Mouse (Mus musculus) granulocyte monocyte progenitor cell, adult 5-6 weeks (primary cell): ENCODE results near the gene Kdelr1. TPM values are rescaled to one million over a fixed set of nuclear protein-coding genes. Genes with fewer than 3 reads are reported as not detected.

Source experiments
- ATAC-seq: replicated peaks from 2 replicates; pipeline ENCODE4 v1.8.0; 2016; ENCODE audit warnings: mild to moderate bottlenecking, moderate TSS enrichment, inconsistent platforms; ENCODE audit not compliant: poor library complexity, severe bottlenecking
- total RNA-seq, 2 experiments: library from RNA; stranded (forward) in 1 of 2; stranded (reverse) in 1 of 2; fragments of 200-712, 200-1000 nt in 1 of 2; fragments of >200 nt in 1 of 2; fragmentation: Nextera tagmentation in 1 of 2; gene quantifications; 2 replicates each; pipeline ENCODE4 v1.2.3; 2014 to 2017

Kdelr1 gene
- total RNA-seq (2014; fragmentation: Nextera tagmentation) (123 and 143 TPM in 2 replicates), total RNA-seq (2017) (65.2 and 72.5 TPM in 2 replicates)

DNA sequence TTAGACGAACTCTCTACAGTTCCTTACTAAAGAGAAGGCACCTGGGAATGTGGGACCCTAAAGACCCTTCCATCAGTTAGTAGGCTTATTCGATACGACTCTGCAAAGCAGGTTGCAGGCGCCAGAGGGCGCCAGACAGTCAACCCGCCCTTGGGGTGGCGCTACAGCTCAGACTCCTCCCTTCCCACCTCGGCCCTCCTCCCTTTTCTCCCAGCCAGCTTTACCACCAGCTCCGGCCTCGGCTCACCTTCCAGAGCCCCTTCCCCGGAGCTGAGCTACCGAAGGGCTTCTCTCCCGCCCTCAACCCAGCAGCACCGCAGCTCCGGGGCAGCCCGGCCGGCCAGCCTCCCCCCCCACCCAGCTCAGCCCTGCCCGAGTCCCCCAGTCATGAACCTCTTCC is at the start of gene Kdelr1:
Gene Kdelr1 (plus strand): TSS at position 149 of the 400 bp plus-strand sequence.
- peak; percentile 81 for ATAC-seq

DNA sequence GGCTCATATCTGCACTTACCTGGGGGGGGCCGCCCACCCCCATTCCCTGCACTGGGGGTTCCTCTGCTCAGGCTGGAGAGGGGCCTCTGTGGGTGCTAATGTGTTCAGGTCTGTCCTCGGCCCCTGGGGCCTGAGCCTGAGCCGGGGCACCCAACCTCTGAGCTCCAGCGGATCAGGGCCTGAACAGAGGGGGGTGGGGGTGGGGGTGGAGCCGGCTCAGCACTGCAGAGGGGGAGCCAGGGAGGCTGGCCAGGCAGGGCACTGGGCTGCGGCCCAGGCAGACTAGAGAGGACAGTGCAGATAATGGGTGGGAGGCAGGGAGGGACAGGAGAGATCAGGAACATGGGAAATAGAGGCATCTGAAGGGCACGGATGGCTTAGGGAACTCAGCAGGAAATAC is 48.0 kb upstream of the Kdelr1 start, which contains the start of gene Kcnj14:
Gene Kcnj14 (minus strand): TSS at position 185 of the 400 bp plus-strand sequence.
- no peak for ATAC-seq

DNA sequence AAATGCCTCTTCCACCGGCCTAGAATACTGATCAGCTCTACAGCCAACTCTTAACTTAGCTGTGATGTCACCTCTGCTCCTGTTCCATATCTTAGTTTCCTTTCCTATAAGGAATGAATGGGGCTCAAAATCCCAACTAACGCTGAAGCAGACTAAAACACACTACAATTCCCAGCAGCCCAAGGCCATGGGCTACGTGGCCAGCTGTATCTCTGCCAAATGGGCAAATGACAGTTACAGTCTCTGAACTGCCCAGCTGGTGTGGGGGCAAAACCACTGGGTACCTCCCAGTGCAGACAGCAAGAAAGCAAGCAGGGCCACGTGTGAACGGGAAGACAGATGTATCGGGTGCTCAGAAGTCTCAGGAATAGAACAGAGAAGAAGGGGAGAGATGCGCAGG is 45.9 kb upstream of the Kdelr1 start:
- ATAC-seq = no peak

DNA sequence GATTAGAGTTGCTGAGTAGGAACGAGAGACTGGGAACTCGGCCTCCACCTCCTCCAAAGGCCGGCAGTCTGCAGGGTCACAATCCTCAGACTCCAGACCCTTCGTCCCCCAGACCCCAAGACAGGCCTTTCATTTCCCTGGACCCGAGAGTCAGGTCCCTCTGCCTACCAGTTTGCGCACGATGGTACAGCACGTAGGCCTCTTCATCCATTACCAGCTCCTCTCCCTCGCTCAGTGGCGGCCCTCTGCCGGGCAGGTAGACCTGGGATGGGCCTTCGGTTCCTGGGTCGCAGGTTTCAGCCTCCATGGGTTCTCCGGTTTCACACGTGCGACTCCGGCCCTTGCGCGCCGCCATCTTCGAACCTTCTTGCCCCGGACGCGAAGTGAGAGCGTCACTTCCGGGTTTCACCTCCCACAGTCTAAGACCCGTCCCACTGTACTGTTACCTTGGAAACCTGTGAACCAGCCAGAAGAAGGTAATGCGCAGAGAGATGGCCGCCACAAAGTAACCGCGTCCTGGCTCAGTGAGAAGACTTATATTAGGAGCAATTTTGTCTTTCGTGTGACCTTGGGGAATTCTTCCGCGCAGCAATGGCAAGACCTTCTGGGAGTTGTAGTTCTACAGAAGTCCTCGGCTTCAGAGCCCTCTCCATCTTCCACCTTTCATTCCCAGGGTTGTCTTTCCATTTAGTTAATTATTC is 42.0 kb upstream of the Kdelr1 start, which contains the start of gene Grwd1:
Gene Grwd1 (minus strand): TSS at position 518 of the 701 bp plus-strand sequence.
- peak; percentile 85 for ATAC-seq

DNA sequence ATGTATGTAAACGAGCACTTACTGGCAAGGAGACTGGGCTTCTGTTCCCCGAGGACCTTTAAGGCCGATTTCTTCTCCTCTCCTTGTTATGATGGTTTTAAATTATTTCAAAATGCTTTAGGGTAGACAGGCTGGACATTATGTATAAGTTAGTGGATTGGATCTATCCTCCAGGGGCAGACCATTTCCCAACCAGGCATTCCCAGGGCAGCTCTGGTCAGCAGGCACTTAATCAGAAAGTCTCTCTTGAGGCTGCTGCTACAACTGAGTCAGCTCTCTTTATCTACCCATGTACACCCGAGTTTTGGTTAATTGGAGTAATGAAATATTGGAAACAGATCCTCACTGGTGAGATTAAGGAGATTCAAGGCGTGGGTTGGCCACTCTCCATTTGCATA is 41.4 kb upstream of the Kdelr1 start:
- ATAC-seq = no peak

DNA sequence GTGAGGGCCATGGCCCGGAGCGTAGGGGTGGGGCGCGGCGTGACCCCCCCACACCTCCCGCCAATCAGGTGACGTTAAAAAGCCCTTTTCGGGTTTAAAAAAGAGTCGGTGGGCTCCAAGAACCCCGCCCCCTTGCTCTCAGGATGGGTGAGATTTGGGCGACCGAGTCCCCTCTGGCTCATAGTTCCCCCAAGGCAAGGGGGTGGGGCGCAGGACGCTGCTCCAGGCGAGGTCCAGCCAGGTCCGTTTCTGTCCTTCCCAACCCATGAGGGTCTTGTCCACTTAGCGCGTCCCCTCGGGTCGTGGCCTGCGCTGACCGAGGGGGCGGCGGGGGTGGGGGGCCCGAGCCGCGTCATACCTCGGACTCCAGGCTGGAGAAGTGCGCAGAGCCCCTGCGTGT is 40.1 kb upstream of the Kdelr1 start:
- ATAC-seq = no peak

DNA sequence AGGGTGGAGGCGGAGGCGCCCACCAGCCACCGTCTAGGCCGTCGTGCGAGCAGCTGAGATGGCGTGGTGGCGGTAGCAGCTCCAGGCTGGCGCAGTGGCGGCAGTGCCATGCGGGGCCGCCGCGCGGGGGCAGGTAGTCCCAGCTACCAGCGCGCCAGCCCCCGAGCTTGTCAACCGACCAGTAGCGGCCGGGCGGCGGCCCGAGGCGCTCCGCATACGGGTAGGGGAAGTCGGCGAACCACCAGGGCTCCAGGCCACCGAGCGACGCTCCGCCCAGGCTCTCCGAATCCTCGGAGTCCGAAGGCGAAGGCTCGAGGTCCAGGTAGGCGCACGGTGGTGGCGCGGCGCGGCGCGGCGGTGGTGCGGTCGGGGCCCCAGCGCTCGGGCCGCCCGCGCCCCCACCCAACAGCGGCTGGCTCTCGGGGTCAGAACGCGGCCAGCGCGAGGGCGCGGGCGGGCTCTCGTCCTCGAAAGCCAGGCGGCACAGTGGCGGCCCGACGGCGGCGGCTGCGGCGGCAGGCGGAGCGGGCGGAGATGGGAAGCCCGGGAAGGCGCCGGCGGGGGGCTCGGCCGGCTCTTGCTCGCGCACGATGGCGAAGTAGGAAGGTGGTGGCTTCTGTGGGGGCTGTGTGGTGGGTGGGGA is 39.3 kb upstream of the Kdelr1 start:
- peak; percentile 44 for ATAC-seq

DNA sequence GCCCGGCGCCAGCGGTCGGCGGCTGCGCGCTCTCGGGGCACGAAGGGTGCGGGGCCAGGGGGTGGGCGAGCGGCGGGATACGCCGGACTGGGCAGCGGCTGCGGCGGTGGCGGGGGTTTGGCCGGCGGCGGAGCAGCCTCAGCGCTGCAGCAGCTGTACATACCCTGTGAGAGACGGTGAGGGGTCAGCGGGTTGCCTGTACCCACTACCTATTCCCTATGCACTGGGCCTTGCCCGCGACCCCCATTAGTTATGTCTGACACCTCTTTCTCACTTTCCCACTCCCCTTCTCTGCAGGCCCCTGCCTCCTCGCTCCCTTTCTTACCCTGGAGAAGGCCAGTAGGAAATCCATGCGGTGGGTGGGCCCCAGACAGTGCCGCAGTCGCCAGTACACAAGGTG is 38.6 kb upstream of the Kdelr1 start:
- no peak for ATAC-seq

DNA sequence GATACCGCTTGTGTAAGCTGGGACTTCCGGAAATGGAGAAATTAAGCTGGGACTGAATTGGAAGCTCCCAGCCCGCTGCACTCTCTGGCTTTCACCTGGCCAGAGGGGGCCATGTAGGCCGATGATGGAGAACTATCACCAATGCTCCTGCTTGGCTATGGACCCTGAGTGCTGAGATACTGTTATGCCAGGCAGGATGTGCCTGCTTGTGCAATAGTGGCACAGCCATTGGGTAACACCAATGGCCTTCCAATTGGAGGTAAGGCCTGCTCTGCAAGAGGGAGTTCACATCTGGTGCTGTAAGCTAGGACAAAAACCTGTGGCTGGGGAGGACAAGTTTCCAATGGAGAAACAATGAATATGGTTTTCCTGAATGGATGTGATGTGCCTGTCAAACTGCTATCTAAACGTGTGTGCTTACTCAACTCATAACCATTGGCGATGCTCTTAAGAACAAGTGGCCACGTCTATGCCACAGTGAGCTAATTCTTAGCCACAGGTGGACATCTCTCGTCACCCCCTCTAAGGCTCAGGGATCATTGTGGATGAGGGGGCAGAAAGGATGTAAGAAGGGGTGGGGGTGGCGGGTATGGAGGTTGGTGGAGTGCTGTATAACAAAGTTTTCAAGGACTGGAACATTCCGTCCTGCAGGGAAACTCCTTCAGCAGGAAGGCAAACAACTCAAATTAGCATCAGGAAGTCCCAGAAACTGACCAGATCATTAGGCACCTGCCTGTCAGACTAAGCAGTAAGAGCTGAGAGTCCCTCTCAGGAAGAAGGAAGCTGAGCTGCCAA is 29.4 kb upstream of the Kdelr1 start:
- peak; percentile 79 for ATAC-seq

DNA sequence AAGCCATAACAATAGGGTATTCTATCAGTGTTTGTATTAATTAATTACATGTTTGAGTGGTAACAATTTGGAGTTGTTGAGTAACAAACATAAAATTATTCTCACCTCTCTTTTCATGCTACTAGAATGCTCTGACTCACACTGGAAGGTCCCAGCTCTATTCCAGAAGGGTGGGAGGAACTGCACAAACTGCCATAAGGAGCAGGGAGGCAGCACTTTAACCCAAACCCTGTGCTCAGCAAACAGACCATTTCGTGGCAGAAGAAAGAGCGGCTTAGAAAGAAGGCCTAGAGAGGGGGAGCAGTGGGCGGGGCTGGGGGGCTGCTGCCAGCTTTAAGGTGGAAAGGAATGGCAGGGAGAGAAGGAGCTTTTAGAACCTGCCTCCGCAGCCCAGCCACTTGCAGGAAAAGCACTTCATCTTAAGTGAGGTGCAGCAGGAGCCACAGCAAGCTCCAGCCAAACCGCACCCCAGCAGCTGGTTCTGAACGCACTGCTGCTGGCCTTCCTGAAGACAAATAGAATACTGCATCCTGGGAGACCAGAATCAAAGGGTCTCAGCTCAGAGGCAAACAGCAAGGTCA is 24.0 kb upstream of the Kdelr1 start:
- no peak for ATAC-seq

DNA sequence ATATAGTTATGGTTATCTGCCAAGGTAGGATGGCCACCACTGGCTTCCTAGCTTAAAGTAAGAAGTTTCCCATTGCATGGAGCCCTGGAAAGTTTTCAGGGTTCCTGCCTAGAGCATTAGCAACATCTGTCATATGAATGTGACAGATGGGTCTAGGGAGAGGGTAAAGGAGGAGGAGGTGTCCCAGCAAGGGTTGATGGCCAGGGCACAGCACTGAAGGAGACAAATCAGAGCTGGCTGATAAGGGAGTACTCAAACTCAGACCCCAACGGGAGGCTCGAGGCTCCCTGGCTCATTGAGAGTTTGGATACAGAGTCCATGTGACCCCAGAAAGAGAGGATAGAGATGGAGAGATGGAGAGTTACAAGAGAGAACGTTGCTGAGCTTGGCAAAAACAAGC is 21.9 kb upstream of the Kdelr1 start:
- no peak for ATAC-seq

DNA sequence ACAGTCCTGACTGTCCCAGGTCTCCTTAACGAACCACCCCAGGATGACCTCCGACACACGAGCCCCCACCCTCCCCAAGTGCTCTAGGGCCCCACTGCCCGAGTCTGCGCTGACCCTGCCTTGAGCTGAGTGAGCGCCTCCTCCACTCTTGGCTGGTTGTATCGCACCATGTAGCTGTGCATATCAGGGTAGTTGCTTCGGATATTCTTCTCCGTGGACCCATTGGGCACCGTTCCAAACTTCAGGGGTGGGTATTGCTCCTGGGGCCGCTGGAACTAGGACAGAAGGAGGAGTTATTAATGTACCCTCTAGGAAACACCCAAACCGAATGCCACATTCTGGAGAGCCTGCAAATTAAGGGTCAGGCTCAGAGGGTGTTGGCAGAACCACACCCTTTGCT is 19.5 kb upstream of the Kdelr1 start:
- no peak for ATAC-seq

DNA sequence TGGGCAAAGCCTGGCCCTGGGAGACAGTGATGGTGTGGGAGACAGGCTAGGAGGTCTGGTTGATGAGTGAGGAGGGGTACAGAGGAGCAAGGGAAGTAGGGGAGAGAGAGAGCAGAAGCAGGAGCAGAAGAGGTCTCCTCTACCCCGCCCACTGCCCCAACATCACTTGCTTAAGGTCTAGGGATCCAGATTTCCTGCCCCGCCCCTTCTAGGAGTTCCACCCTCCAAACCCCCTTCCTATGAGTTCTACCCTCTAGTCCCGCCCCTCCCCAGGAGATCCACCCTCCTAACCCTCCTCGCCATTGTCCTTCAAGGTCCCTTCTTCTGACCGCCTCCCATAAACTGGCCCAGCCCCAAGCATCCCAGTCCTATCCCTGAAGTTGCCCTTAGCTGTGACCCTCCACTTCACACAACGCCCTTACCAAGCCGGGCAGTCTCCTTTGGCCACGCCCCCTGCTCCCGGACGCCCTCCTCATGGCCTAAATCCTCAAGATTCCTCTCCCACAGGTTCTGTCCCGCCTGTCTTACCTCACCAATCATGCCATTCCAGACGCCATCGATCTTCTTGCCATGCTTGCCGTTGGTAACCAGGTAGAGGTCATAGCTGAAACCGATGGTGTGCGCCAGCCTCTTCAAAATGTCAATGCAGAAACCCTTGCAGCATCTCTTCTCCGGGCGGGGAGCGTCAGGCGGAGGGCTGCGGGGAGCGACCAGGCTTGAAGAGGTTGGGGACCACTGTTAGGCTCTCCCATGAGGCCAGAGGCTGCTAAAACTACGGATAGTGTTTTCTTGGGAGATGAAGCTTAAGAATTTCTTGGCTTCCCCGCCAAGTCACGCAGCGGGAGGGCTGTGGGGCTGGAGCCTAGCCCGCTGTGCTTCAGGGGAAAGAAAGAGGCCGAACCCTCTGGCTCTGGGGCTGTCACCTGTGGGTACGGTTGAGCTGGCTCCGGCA is 15.3 kb upstream of the Kdelr1 start:
- ATAC-seq = peak; percentile 51

DNA sequence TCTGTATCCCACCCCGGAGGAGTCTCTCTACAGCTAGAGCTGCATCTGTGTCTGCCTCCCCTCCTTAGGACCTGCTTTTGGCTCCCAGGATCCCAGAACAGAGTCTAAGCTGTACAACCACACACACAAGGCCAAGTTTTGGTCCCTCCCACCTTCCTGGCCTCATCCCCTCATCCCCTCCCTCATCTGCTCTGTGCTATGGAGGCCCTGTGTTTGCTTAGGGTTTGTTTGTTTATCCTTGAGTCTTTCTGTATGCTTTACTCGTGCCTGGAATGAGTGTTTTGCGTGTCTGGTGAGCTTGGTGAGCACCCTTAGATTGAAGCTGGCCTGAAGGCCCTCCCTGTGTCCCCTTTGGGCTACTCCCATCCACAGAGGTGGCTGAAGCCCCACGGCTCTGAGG is 13.6 kb upstream of the Kdelr1 start:
- ATAC-seq = no peak

DNA sequence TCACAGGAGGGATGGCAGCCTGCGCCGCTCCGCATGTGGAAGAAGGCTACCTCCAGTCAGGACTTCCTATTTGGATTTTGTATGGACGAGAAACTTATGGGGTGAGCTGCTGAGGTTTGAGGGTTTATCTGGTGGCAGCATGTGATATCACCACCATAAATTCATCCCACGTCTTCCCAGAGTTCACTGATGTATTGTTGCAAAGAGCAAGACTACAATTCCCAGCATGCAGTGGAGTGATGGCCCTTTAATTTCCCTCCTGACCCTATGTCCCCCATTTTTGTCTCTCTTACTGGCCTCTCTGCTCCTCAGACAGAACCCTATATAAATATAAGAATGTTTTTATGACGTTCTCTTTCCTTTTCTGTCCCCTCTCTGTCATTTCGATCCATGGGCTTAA is 9.8 kb upstream of the Kdelr1 start:
- ATAC-seq = no peak

DNA sequence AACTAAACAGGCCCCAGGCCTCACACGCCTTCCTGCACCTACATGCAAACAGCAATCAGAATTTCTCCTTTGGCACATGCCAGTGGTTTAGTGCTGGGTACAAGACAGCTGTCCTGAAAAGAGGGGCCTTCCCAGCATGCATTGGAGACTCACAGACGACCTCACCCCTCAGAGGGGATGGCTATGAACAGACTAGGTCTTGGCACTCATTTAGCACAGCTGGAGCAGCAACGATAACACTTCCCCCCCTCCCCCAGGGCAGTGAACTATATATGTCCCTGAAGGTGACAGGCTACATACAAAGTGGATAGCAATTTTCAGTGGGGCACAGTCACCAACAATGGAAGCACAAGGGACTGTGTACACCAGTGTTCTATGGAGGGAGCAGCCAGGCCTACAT is 8.1 kb upstream of the Kdelr1 start:
- ATAC-seq = no peak

DNA sequence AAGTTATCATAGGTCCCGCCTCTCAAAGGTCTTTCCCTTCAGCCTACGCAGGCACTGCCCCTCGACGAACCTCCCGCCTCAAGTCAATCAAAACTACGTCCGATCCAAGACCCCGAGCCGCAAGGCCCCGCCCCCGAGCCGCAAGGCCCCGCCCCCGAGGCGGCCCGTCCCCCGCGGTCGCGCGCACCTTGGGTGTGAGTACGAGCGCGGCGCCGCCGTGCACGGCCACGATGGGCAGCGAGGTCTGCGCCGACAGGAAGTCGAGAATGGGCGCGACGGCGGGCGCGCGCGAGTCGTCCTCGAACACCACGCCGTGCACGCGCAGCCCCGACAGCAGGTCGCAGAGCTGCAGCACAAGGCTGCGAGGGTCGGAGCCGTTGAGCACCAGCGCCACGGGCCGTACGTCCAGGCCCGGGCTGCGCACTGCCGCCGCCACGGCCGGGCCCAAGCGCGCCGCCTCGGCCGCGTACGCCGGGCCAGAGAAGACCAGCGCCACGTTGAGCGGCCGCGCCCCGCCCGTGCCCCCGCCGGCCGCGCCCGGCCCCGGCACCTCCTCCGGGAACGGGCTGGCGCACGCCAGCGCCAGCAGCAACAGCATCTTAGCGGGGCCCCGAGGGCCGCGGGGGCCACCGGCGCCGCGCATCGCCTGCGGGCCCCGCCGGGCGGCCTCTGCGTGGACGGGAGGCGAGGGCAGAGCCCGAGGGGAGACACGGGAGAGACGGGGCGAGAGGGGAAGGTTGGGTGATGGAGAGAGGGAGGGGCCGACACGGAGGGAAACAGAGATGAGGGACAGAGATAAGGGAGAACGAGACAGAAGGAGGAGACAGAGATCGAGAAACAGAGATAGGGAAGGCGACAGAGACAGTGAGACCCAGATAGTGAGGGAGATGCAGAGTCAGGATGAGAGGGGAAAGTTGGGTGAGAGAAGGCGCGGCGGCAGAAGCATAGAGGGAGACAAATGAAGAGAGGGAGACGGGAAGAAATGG is 6.4 kb upstream of the Kdelr1 start:
- ATAC-seq = peak; percentile 85

DNA sequence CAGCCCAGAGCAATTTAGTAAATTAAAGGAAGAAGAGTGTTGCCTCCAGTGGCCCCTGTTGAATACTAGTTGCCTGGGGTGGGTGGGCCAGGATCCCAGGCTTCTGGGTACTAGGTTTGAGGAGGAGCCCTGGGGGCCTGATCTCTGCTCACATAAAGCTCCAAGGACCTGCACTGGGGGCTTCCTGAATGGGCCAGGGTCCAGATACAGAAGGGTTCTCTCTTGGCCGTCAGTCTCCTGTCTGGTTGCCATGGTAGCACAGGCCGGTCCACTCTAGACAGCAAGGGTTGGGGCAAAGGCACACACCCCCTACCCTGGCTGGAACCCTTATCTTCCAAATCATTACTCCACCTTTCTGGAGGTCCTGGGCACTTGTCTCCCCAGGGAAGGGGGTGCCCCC is 4.7 kb upstream of the Kdelr1 start:
- ATAC-seq = no peak
